Mouse (Mus musculus) G1E (cell line): Measurements from ENCODE around the gene Hmox1.

ENCODE experiments used
- CTCF ChIP-seq: IDR thresholded peaks from 2 replicates; pipeline ENCODE4 v1.5.1; 2012; ENCODE audit warnings: low read depth, low read length, inconsistent platforms, mixed read lengths
- GATA1 ChIP-seq: IDR thresholded peaks from 2 replicates; pipeline ENCODE4 v1.6.1; 2012; ENCODE audit warnings: borderline replicate concordance, low read length, inconsistent platforms, mixed read lengths
- TAL1 ChIP-seq: conservative IDR thresholded peaks from 2 replicates; pipeline ENCODE4 v1.6.1; 2012; ENCODE audit warnings: low read depth, low read length, inconsistent platforms, mixed read lengths

GRCm38 (mm10) chr8:75074876-75075275, 18.5 kb upstream of the Hmox1 start:
- TF ChIP-seq CTCF (no peak), GATA1 (no peak), TAL1 (no peak)
